Mouse (Mus musculus): ENCODE data around the gene Fam168a.

Gene Fam168a

DNA sequence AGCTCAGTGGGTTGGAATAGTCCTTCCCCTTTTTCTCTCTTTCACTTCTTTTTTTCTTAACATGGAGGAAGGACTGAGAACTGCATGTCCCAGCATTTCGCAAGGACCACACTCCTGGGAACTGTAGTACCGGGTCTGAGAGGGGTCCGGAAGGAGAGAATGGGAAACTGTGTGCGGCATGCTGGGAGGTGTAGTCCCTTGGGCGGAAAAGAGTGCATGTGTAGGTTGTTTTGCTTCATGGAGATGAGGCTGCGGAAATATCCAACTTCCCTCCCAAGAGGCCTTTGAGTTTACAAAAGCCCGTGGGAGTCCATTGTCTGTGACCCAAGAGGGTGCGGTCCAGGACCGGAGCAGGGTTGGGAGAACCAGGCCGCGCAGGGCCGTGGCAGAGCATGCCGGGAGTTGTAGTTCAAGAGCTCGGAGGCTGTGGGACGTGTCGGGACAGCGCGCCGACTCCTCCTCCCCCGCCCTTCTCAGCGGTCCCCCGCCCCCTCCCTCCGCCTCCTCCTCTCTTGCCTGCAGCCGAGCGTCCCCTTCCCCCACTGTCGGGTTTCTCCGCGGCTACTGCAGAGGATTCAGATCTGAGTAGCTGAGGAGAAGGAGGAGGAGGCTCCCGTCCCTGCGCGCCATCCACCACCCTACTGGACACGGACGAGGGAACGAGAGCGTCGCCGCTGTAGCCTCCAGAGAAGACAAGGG lies at the start of gene Fam168a:
TSS of gene Fam168a (plus strand) at position 493 of the 699 bp plus-strand sequence.
- in situ Hi-C loops (cut with MseI, MboI) = no loop called here

DNA sequence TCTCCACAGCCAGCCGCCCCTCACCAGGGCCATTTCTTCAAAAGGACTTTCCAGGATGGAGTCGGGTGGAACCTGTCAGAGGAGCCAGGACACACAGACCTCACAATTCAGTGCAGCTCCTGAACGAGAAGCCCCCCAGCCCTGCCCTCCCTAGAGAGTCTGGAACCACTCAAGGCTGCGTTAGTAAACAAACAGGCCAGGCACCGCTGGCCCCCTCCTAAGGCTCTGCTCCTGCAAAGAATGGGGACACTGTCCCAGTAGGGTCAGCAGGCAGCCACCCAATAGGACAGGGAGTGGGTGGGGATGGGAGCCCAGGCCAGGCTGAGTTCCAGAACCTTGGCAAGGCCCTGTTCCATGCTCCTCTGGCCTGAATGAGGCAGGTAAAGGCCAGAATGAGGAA lies 49.7 kb upstream of the Fam168a start:
- in situ Hi-C loops (cut with MseI, MboI) = no loop called here

DNA sequence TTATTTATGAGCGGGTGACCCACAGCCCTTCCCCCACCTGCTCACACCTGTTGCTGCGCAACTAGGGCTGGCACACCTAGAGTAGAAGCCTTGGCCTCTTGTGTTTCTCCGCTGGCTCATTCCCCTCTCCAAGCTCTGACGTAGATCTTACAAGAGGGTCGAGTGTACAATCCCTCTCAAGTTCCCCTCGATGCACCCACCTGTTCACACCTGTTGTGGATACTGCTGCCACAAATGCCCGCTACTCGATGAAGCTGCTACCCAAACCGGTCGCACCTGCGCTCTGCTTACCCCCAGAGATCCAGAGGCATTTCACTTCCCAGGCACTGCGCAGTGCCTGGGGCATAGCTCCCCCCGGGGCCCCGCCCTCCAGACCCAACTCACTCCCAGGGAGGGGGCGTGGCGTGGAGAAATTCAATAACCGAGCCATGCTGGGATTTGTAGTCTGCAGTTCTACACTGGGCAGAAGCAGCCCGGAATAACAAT lies 48.3 kb upstream of the Fam168a start:
- in situ Hi-C loops (cut with MseI, MboI) = no loop called here

DNA sequence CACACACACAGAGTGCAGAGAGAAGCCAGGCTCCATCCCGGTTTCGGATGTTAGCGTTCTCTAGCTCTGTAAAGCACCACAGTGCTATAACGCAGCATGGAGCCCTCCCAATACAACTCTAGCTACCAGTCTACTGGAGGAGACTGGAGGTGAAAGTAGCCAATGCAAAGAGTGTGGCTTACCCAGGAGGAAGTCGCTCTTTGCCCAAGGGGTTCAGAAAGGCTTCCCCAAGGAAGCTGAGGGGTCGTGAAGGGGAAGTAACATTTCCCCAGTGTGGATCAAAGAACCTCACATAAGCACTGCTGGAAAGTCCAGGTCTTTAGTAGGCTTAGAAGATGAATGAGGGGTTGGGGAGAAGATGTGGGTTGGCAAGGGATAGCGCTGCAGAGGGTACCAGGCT lies 45.2 kb upstream of the Fam168a start:
- in situ Hi-C loops (cut with MseI, MboI) = no loop called here

DNA sequence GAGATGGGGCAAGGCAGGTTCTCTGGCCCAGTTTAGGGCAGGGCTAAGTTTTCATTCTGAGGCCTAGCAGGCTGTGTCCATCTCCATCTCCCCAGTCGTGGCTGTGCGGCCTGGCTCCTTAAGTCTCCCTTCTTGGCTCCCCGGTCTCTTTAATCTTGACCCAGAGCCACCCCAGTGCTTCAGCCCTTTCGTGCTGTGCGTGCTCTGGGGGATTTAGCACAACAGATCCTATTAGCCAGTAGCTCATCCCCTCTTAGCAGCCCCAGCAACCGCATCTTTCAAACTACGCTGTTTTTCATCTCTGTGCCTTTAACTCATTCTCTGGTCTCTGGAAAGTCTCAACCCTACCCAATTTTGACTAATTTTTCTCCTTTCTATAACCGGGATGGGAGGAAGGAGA lies 44.2 kb upstream of the Fam168a start, which contains the start of gene Plekhb1:
TSS of gene Plekhb1 (minus strand) at position 184 of the 400 bp plus-strand sequence.
- in situ Hi-C loops (cut with MseI, MboI) = no loop called here

DNA sequence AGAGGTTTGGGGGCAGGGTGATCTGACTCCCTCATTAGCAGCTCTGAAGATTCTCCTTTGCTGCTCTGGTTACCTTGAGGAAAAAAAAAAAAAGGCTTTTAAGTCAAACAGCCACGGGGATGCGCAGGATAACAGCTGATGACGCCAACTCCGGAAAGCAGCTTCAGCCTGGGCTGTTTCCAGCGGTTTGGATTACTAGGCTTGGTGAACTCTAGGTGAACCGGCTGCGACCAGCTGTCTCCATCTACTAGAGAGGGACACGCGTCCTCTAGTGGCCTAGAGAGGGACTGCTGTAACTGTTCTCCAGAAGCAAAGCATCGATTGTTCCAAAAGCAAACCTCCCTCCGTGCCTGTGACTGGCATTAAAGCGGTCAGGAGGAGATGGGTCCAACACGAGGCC lies 43.2 kb upstream of the Fam168a start:
- in situ Hi-C loops (cut with MseI, MboI) = no loop called here

DNA sequence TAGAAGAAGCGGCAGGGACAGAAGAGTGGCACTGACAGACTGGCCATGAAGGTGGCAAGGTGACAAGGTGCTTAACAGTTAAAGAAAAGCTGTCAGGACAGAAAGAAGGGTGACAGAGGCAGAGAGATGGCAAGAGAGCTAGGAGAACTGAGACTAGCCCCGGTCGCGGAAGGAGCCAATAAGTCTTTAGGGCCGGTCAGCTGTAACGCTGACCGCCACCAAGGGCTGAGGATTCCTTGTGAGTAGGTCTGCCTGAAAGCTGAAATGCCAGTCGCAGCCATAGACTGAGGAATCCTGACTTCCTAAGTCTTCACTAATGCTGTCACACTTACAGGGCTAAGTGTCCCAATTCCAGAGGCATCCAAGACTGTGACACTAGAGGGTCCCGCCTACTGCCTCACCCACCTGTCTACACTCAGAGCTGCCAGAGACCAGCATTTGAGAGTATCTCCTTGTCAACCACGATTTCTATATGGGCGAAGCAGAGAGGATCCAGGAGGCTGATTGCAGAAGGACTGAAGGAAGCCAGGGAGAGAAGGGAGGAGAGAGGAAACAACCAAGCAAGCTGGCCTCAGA lies 42.6 kb upstream of the Fam168a start:
- in situ Hi-C loops (cut with MseI, MboI) = no loop called here

DNA sequence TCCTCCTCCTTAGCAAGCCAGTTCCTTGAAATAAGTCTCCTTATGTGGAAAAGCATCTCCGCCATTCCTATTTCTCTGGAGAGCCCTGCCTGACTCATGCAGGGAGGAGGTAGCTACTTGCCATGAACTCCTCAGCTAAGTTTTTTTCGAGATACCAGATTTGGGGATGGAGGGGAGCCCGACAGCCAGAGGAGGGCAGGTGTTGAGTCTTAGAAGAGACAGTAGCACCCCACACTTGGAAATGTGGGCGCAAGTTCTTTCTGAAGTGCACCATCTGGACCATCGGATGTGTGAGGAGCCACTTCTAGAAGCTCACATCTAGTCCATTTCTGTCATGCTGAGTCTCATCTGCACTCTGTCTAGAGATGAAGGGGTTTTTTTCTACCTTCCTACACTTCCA lies 35.8 kb upstream of the Fam168a start:
- in situ Hi-C loops (cut with MseI, MboI) = no loop called here

DNA sequence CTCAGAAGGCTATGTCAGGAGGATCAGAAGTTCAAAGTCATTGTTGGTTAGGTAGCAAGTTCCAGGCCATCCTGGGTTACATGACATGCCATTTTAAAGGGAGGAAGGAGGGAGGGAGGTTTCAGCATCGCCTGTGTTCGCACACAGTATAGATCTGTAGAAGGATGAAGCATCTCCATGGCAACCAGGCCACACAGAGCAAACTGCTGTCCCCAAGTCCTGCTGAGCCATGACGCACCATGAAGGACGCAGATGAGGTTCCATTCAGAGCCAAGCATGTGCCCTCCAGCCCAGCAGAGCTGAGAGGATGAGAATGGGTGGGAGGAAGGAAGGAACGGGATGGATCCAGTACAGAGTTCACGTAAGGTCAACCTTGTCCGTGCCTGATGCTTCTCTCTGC lies 33.0 kb upstream of the Fam168a start:
- in situ Hi-C loops (cut with MseI, MboI) = no loop called here

DNA sequence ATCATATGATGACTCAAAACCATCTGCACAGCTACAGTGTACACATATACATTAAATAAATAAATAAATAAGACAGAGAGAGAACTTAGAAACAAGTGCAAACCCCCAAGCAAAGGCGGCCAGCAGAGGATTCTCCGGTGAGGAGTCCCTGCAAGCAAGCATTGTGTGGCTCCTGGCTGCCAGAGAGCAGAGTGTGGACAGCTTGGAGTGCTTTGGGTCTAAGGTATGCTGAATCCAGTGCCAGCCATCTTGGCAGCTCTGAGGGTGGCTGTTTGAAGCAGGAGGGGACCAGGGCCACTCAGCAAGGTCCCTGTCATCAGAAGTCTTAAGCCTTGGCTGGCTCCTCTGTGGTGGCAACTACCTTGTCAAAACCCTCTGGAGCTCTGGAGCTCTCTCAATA lies 31.5 kb upstream of the Fam168a start:
- in situ Hi-C loops (cut with MseI, MboI) = no loop called here

DNA sequence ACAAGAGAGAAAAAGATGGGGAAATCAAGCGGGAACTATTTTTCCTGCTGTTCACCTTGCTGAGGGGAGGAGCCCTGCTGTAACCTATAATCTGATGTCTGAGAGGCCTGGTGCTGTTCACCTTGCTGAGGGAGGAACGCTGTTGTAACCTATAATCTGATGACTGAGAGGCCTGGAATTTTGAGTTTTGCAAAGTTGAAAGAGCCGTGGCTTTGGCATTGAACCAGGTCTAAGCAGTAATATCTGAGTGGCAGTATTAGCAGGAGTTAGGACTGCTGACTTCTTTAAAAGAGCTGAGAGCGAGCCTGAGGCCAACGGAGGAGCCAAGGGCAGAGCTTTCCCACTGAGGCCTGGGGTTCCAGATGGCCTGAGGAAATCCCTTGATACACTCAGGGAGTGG lies 28.4 kb upstream of the Fam168a start:
- in situ Hi-C loops (cut with MseI, MboI) = no loop called here

DNA sequence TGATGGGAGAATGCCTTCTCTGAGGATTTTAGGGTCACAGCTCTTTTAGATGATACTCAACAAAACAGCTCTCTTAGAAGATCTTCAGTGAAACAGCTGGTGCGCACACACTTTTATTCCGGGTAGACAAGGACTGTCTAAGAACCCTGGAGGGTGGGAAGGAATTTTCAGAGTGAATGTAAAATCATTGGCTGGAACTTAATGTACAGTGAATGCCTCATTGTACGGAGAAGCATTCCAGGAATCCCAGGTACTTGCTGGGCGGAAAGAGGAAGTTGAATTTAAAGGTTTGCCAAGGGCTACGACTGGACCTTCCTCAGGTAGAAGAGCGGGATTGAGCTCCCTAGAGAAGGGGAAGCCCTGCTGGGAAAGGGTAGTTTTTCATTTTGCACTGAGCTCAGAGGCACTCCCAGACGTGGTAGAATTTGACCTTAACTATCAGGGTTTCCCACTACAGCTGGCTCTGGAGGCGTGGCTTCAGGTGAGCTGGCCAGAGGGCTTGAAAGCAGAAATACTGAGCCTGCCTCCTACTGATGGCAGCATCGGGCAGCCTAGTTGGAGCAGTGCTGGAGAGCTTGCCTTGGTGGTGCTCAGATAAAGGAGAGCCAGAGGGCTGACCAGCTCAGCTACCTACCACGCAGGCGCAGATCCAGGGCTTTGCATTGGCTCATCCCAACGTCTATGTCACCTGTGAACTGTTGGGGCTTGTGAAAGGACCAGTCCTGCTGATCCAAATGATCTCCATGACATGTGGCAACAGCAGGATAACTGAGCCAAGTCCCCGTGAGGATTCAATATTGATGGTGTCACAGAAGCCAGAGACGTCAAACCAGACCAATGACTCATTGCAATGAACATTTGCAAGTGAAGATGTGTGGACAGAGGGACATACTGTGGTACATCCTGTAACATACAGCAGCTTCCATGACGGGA lies 27.2 kb upstream of the Fam168a start:
- in situ Hi-C loops (cut with MseI, MboI) = no loop called here

DNA sequence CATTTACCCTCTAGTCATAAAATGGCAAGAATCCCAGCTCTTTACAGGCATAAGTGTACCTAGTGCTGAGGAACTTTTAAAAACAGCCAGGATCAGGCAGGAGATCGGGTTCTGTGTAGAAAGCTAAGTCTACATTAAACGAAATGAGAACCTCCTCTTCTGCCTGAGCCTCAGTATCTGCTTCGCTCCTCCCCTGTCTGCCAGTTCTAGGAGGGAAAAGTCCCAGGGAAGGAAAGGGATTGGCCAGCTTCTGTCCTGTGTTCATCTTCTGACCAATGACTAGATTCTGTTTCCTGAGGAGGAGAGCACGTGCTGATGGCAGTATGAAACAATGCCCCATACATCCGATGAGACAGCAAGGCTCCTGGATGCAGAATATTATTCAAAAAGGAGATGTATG lies 25.3 kb upstream of the Fam168a start:
- in situ Hi-C loops (cut with MseI, MboI) = no loop called here

DNA sequence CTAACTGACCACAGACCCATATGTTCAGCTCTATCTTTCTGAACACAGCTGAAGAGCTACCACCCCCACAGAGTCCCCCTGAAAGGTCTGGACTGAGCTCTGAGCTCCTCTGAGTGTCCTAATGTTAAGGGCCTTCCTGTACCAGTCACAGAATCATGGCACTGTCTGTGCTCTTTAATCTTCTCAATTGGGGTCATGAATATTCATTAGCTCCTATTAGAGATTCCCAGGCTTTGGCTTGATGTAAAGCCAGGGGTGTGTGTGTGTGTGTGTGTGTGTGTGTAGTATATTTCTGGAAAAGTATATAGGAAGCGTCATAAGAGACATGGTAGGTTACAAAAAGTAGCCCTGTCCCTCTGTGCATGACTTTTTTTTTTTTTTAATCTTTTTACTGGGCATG lies 23.2 kb upstream of the Fam168a start:
- in situ Hi-C loops (cut with MseI, MboI) = no loop called here

DNA sequence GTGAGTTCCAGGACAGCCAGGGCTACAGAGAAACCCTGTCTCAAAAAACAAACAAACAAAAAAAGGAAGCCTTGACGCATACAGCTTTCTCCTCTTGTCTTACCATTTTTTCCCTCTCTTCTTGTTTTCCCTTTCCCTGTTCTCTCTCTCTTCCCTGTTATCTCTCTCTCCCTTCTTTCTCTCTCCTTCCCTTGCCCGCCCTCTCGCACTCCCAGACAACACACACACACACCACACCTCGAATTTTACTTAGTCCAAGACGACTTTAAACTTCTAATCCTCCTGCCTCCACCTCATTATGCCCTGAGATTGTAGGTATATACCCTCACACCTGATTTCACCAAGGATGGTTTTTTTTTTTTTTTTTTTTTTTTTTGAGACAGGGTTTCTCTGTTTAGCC lies 22.4 kb upstream of the Fam168a start:
- in situ Hi-C loops (cut with MseI, MboI) = no loop called here

DNA sequence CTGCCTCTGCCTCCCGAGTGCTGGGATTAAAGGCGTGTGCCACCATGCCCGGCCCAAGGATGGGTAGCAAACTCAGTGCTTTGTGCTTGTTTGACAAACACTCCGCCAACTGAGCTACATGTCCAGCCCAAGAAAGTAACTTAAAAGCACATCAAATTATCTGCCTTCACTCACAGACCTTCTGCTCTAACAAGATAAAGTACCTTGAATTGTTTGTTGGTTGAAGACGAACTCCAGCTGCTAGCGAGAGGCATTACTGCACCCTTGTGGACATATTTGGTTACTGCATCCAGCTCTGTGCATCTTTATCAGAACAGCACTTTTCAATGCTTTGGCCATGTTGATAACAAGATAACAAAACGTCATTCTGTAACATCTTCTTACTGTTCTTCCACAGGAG lies 21.9 kb upstream of the Fam168a start:
- in situ Hi-C loops (cut with MseI, MboI) = no loop called here

DNA sequence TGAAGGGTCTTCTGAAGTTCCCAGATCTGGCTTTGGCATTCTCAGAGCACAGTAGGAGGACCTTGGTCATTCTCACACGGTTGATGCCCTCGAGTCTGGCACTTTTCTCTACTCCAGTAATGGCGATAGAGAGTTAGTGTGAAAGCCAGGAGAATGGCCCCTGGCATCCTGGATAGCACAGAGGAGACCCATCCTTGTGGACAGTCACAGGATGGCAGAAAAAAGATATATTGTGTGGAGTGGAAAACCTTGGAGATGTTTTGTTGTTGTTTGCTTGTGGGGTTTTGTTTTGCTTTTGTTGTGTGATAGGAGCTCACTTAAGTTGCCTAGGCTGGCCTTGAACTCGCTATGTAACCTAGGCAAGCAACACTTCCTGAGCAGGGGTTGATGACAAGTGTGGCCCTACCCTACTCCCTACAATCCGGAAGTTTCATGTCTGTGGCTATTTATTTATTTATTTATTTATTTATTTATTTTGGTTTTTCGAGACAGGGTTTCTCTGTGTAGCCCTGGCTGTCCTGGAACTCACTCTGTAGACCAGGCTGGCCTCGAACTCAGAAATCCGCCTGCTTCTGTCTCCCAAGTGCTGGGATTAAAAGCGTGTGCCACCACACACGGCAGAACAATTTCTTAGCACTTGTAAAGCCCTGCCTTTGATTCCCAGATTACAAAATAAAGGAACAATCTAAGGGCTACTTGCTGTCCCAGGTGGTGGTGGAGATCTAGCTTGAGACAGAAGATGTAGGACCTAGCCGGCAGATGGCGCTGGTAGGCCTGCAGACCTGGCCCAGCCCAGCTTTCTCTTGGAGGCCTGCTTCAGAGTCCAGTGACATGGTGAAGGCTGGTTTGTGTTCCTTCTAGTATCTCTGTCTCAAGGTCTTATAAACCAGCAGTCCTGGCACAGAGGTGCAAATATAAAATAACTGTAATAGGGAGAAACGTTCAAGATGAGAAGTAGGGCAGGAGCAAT lies 21.1 kb upstream of the Fam168a start:
- in situ Hi-C loops (cut with MseI, MboI) = no loop called here

DNA sequence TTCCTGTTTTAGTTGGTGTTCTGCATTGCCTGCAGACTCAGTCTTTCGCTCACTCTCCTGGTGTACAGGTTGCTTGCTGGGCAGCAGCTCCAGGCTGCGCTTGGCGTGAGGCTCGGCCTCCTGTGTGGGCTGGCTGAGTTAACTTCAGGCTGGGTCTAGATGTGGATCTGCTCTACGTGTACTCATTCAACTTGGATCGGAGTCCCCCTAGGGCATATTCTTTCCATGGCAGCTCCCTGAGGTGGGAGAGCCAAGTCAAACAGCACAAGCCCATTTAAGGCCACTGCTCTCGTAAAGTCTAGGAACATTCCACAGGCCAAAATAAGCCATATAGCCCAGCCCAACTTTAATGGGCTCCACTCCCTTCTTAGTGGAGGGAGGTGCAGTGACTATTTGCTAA lies 18.0 kb upstream of the Fam168a start:
- in situ Hi-C loops (cut with MseI, MboI) = no loop called here

DNA sequence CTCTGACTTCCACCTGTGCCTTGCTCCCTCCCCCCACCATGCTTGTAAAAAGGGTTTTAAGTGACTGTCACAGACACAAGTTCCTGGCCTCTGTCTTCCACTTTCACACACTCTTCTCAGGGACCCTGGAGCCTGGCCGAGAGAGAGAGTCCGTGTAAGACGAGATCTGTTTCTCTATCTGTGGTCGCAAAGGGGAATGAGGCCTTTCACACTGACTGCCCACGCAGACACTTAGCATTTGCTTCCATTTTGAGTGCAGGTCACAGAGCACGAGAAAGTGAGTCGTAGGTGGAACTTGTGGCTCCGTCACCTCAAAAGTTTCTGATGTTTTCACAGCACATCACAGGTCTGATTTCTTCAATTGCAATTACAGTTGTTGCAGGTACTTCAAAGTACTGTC lies 13.2 kb upstream of the Fam168a start:
- in situ Hi-C loops (cut with MseI, MboI) = no loop called here

DNA sequence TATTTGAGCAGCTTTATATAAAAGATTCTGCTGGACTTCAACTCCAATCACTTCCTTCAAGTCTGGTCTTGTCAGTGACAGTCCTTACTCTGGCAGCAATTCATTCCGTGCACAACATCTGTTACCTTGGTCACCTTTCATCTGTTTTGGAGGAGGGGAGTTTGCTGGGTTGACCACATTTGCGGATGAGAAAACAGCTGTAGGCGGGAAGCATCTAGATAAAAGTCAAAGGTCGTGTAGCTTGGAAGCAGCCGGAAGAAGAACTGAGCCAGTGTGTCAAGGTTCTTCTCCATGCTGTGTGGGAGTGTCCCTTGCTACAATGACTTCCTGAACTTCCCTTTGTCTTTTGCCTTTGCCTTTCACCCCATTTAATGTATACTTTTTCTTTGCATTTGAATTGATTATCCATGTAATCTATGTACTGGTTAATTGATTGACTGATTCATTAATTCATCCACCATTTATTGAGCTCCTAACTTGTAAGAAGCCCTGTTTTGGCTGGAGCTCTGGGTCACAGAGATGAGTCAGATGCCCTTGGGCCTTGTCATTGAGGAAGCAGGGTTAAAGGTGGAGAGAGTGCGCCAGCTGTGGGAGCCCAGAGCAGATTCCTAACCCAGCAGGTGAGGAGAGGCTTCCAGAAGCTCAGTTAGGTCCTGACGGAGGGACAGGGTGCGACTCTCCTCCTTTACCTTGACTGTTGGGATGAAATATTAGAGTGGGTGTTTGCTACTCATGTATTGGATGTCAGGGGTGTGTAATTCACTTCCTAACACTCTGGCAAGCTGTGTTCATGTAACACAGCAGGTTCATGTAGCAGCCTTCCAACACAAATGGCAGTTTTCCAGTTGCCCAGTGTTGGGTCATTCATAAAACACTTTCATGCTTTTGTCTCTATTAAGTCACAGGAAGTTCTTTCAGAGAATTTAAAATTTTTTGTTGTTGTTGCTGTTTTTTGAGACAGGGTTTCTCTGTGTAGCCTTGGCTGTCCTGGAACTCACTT lies 6.4 kb upstream of the Fam168a start:
- in situ Hi-C loops (cut with MseI, MboI) = no loop called here
